Mouse (Mus musculus) stomach, embryonic 15.5 days (tissue): ENCODE results near the gene Elf1. TPM values are rescaled to one million over a fixed set of nuclear protein-coding genes. Genes with fewer than 3 reads are reported as not detected.
"Not testable (repeated sequence)": the region's sequence is repeated elsewhere in the genome, so short reads cannot be mapped to it uniquely, and the experiment has no call there.

Source experiments
- ATAC-seq: fragments of 200-750 bp; cut with Nextera tagmentation; 2 replicates; pipeline ENCODE4 v1.8.0; 2017; ENCODE audit warnings: low read depth, moderate number of reproducible peaks, moderate TSS enrichment; ENCODE audit not compliant: insufficient read depth, low FRiP score
- H3K27ac ChIP-seq: fragments of 300-500 bp; sonication (generic); 2 replicates; pipeline ENCODE4 v1.5.1; 2015; ENCODE audit warnings: mild to moderate bottlenecking, inconsistent platforms
- H3K27me3 ChIP-seq: fragments of 300-500 bp; sonication (generic); replicated peaks from 2 replicates; pipeline ENCODE4 v1.6.1; 2015; ENCODE audit warnings: inconsistent platforms
- H3K36me3 ChIP-seq: fragments of 300-500 bp; sonication (generic); 2 replicates; pipeline ENCODE4 v1.6.1; 2015; ENCODE audit warnings: inconsistent platforms
- H3K4me1 ChIP-seq: fragments of 300-500 bp; sonication (generic); 2 replicates; pipeline ENCODE4 v1.6.1; 2015; ENCODE audit warnings: inconsistent platforms
- H3K4me2 ChIP-seq: fragments of 300-500 bp; sonication (generic); 2 replicates; pipeline ENCODE4 v1.6.1; 2015; ENCODE audit warnings: mild to moderate bottlenecking, inconsistent platforms
- H3K4me3 ChIP-seq: fragments of 300-500 bp; sonication (generic); replicated peaks from 2 replicates; pipeline ENCODE4 v1.5.1; 2015; ENCODE audit warnings: inconsistent platforms
- H3K9ac ChIP-seq: fragments of 300-500 bp; sonication (generic); 2 replicates; pipeline ENCODE4 v1.6.1; 2015; ENCODE audit warnings: inconsistent platforms
- H3K9me3 ChIP-seq: fragments of 300-500 bp; sonication (generic); 2 replicates; pipeline ENCODE4 v1.6.1; 2016; ENCODE audit warnings: inconsistent platforms
- WGBS: fragments of 180-500 bp; shearing (Covaris S2); methylation state at CpG from one replicate; pipeline ENCODE4 v1.1.7; 2015; 5-methylcytosine and 5-hydroxymethylcytosine counted together
- polyA plus RNA-seq: library from polyadenylated mRNA; unstranded; fragments of >200 nt; fragmentation: Nextera tagmentation; extraction: Ambion mirVana; gene quantifications from 2 replicates; pipeline ENCODE4 v1.2.1, GENCODE M21; 2015

Gene Elf1
- polyA plus RNA-seq, 1 experiment from 2014 or later, result 26.1 TPM

DNA sequence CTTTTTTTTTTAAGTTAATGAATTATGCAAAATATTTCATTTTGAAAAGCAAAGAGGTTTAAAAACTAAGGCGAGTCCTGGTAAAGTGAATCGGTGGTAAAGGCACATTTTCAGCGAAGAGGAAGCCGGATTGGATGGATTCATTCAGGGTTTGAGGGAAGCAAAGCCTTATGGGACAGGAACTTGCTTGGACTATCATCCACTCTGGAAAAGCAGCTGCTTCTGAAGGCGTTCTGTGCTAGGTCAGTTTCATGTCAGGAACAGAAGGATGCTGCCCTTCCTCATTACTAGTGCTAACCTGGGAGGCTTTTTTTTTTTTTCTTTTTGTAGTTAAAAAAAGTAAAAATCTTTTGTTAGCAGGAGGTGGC lies 35.2 kb downstream of the Elf1 start:
- Histone ChIP-seq H3K4me3 (peak overlapping the region; percentile 37), H3K27ac (peak overlapping the region; percentile 88), H3K27me3 (no peaks in the 10 kb centered on the region), H3K9ac (no peak overlapping the region), H3K4me1 (0 out of 2 replicates have a peak, but pooled peaks cover 1% of the 10 kb centered on the region), H3K36me3 (no peaks in the 10 kb centered on the region), H3K9me3 (no peaks in the 10 kb centered on the region), H3K4me2 (peak overlapping the region; percentile 42)
- ATAC-seq, result no peak
- WGBS, result 68% methylated on average over 5 of the region's 5 CpGs

DNA sequence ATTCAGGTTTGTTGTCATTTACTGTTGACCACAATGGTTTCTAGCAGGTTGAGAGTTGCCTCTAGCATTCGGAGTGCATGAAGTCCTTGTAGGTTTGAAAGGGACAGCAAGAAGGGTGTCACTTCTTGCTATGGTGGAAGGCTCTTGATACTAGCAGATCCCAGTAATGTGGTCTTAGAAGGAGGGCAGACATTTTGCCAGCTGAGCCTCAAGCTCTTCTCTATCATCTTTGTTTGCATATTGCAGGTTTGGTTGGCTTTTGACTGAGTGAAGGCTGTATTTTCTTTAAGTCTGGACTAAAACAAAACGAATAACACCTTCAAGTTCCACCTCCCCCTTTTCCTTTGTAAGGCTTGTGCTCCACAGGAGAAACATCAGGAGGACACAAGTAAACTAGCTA lies 35.8 kb downstream of the Elf1 start:
- Histone ChIP-seq H3K4me2 (peak overlapping the region; percentile 42), H3K9ac (no peak overlapping the region), H3K4me1 (peaks cover 4% of the 10 kb centered on the region; the same call in 1 of the 2 replicates), H3K27me3 (no peaks in the 10 kb centered on the region), H3K4me3 (peak overlapping the region; percentile 37; the same call in 1 of the 2 replicates), H3K9me3 (no peaks in the 10 kb centered on the region), H3K36me3 (no peaks in the 10 kb centered on the region), H3K27ac (peak overlapping the region; percentile 88; the same call in 1 of the 2 replicates)
- no peak for ATAC-seq
- 61% methylated on average over 2 of the region's 2 CpGs for WGBS

GRCm38 (mm10) chr14:79517185-79517740 lies 36.3 kb downstream of the Elf1 start:
- H3K4me3 ChIP-seq, result peak overlapping the region; percentile 37; the same call in 1 of the 2 replicates
- H3K36me3 ChIP-seq, result no peaks in the 10 kb centered on the region
- no peaks in the 10 kb centered on the region for H3K27me3 ChIP-seq
- H3K9me3 ChIP-seq, result no peaks in the 10 kb centered on the region
- ATAC-seq, result no peak
- H3K27ac ChIP-seq, result no peak overlapping the region
- H3K4me2 ChIP-seq, result peak overlapping the region; percentile 42
- WGBS, result 78% methylated on average over 8 of the region's 8 CpGs
- peaks cover 4% of the 10 kb centered on the region; the same call in 1 of the 2 replicates for H3K4me1 ChIP-seq
- no peak overlapping the region for H3K9ac ChIP-seq

GRCm38 (mm10) chr14:79518123-79518522 lies 37.1 kb downstream of the Elf1 start:
- Histone ChIP-seq H3K9ac (no peak overlapping the region), H3K4me2 (no peak overlapping the region), H3K4me1 (peaks cover 4% of the 10 kb centered on the region; the same call in 1 of the 2 replicates), H3K27me3 (no peaks in the 10 kb centered on the region), H3K36me3 (no peaks in the 10 kb centered on the region), H3K27ac (no peak overlapping the region; the same call in 1 of the 2 replicates), H3K9me3 (no peaks in the 10 kb centered on the region), H3K4me3 (no peak overlapping the region)
- ATAC-seq, result no peak
- WGBS, result 68% methylated on average over 2 of the region's 2 CpGs

DNA sequence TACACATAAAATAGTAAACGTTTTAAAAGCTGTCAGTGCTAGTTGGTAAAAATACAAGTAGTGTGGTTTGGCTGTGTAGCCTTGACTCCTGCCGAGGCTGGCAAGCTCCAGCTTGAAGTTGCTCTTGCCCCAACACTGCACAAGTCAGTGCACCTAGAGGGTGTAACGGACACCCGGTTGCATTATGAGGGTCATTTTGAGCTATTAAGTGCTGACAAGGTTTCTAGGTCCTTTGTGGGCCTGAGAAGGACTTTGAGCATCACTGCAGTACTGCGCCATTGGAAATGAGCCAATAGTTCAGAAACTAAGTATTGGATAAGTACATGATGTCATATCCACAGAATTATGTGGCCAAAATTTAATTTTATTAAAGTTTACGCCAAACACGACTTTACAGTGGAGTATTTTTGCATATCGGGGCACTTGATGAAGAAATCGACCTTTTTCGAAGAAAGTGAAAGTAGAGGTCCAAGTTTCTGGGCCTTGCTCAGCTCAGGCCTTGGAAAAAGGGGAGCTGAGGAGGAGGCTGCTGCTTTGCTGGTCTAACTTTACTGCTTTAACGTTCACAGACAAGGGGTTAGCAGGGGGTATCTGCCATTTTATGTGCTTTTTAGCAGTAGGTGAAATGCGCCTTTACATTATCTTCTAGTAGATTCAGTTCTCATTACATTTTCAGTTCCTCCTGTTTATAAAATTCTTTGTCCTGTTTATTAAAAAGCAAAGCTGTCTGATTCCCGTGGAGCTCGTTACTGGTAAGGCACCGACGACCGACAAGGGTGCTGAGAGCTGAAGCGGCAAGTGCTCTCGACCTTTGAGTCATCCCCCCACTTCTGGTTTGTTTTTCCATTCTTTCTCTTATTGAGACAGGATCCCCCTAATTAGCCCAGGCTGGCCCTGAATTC lies 38.0 kb downstream of the Elf1 start:
- Histone ChIP-seq H3K27me3 (no peaks in the 10 kb centered on the region), H3K4me3 (no peak overlapping the region), H3K4me1 (peaks cover 5% of the 10 kb centered on the region; the same call in 1 of the 2 replicates), H3K4me2 (peak overlapping the region; percentile 9), H3K9ac (no peak overlapping the region), H3K27ac (0 out of 2 replicates have a peak overlapping the region, but pooled peaks have one; percentile 38), H3K9me3 (no peaks in the 10 kb centered on the region), H3K36me3 (no peaks in the 10 kb centered on the region)
- 67% methylated on average over 19 of the region's 19 CpGs for WGBS
- ATAC-seq, result no peak

DNA sequence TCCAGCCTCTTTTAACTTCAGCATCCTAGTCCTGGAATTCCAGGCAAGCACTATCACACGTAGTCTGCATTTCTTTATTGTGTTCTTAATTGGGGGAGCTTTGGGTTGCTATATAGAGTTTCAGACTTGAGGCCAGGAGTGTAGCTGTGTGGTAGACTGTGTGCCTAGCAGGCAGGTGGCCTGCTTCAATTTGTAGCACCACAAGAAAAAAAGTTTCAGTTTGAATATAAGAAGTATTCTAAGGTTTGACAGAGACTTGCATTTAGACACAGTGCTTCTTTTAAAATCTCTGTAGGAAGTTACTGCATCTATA lies 38.6 kb downstream of the Elf1 start:
- H3K4me3 ChIP-seq, result no peak overlapping the region
- no peaks in the 10 kb centered on the region for H3K27me3 ChIP-seq
- ATAC-seq, result no peak
- H3K9me3 ChIP-seq, result no peaks in the 10 kb centered on the region
- H3K4me1 ChIP-seq, result peaks cover 9% of the 10 kb centered on the region; the same call in 1 of the 2 replicates
- 73% methylated on average over 1 of the region's 1 CpGs for WGBS
- H3K9ac ChIP-seq, result no peak overlapping the region
- H3K27ac ChIP-seq, result no peak overlapping the region
- no peaks in the 10 kb centered on the region for H3K36me3 ChIP-seq
- no peak overlapping the region for H3K4me2 ChIP-seq

DNA sequence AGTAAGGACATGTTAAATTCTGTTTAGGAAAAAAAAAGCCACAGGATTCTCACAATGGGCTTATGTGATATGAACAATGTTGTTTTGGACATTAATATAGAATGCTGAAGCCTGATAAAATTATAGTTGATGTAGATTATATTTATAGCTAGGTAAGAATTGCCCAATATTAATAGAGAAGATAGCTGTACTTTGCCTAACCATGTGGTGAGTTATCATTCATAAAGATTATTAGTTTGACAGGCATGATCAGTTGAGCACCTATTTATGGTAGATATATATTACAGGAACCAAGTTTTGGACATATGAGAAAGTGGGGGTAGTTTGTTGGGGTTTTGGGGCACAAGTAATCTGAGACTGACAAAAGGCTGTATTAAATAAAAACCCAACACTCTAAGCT lies 39.6 kb downstream of the Elf1 start:
- no peaks in the 10 kb centered on the region for H3K36me3 ChIP-seq
- H3K9ac ChIP-seq, result no peak overlapping the region
- no peak overlapping the region for H3K27ac ChIP-seq
- no peak for ATAC-seq
- H3K27me3 ChIP-seq, result no peaks in the 10 kb centered on the region
- H3K9me3 ChIP-seq, result no peaks in the 10 kb centered on the region
- no peak overlapping the region for H3K4me2 ChIP-seq
- no peak overlapping the region for H3K4me3 ChIP-seq
- peaks cover 9% of the 10 kb centered on the region; the same call in 1 of the 2 replicates for H3K4me1 ChIP-seq

GRCm38 (mm10) chr14:79521056-79521455 lies 40.1 kb downstream of the Elf1 start:
- WGBS, result 93% methylated on average over 1 of the region's 1 CpGs
- Histone ChIP-seq H3K4me2 (no peak overlapping the region), H3K9ac (no peak overlapping the region), H3K4me3 (no peak overlapping the region), H3K9me3 (no peaks in the 10 kb centered on the region), H3K4me1 (peaks cover 9% of the 10 kb centered on the region; the same call in 1 of the 2 replicates), H3K36me3 (no peaks in the 10 kb centered on the region), H3K27ac (peak overlapping the region; percentile 33), H3K27me3 (no peaks in the 10 kb centered on the region)
- ATAC-seq, result no peak

GRCm38 (mm10) chr14:79521471-79522117 lies 40.6 kb downstream of the Elf1 start:
- H3K9ac ChIP-seq, result no peak overlapping the region
- H3K27ac ChIP-seq, result peak overlapping the region; percentile 33
- H3K4me1 ChIP-seq, result peaks cover 9% of the 10 kb centered on the region; the same call in 1 of the 2 replicates

DNA sequence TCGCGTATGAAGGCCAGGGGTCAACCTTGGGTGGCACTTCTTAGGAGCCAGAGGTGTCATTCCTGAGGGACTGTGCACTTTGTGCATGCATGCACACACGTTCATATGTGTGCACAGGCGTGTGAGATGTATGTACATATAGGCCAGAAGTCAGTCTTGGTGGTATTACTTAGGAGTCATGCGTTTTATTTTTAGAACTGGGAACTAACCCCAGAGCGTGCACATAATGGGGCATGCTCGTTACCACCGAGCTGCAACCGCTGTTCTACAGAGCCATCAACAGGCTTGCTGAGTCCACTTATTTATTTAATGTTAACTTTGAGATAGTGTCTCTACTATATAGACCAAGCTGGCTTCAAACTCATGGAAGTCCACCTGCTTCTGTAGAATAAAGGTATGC lies 41.4 kb downstream of the Elf1 start:
- H3K27ac ChIP-seq, result no peak overlapping the region
- H3K4me1 ChIP-seq, result peaks cover 9% of the 10 kb centered on the region; the same call in 1 of the 2 replicates
- H3K4me2 ChIP-seq, result no peak overlapping the region
- no peaks in the 10 kb centered on the region for H3K9me3 ChIP-seq
- H3K36me3 ChIP-seq, result no peaks in the 10 kb centered on the region
- no peak overlapping the region for H3K4me3 ChIP-seq
- H3K27me3 ChIP-seq, result no peaks in the 10 kb centered on the region
- ATAC-seq, result no peak
- H3K9ac ChIP-seq, result no peak overlapping the region
- WGBS, result 82% methylated on average over 9 of the region's 9 CpGs

More at GRCm38 (mm10) chr14:79521471-79522117, 40.6 kb downstream of the Elf1 start:
- H3K36me3 ChIP-seq, result no peaks in the 10 kb centered on the region
- no peaks in the 10 kb centered on the region for H3K9me3 ChIP-seq
- ATAC-seq, result no peak
- no peaks in the 10 kb centered on the region for H3K27me3 ChIP-seq
- WGBS, result 62% methylated on average over 6 of the region's 6 CpGs
- H3K4me2 ChIP-seq, result no peak overlapping the region
- H3K4me3 ChIP-seq, result no peak overlapping the region

DNA sequence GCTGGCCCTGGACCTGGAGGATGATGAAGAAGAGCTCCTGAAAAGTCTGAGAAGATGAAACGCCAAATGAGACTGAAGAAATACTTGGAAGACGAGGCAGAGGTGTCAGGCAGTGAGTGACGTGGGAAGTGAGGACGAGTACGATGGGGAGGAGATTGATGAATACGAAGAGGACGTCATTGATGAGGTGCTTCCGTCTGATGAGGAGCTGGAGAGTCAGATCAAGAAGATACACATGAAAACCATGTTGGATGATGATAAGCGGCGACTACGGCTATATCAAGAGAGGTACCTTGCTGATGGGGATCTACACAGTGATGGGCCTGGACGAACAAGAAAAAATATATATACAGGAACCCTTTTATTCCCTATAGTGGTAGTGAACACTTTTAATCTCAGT lies 45.1 kb downstream of the Elf1 start:
- not testable (repeated sequence) for H3K36me3 ChIP-seq, ATAC-seq, H3K4me1 ChIP-seq, H3K4me3 ChIP-seq, H3K9ac ChIP-seq, H3K27me3 ChIP-seq, H3K9me3 ChIP-seq, H3K4me2 ChIP-seq, H3K27ac ChIP-seq
- WGBS, result 88% methylated on average over 12 of the region's 12 CpGs

DNA sequence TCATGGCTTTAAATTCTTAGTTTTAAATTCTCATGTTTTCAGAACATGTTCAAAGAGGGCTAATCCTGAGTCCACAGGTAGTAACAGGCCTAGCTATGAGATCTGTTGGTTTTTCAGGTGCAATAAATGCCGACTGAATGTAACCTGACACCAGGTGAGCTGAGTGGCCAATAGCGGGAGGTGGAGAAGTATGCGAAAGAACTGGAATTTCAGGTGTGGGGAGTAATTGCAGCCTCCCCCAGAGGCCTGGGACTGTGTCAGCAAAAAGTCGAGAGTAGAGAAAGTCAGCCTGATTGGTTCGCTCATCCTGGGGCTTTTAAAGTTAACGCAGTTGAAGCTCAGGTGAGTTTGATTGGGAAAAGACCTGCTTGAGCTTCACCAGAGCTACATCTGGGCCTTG lies 46.7 kb downstream of the Elf1 start:
- Histone ChIP-seq H3K4me2 (peak overlapping the region; percentile 32; the same call in 1 of the 2 replicates), H3K9ac (no peak overlapping the region), H3K36me3 (no peaks in the 10 kb centered on the region), H3K27me3 (no peaks in the 10 kb centered on the region), H3K9me3 (no peaks in the 10 kb centered on the region), H3K4me1 (peaks cover 5% of the 10 kb centered on the region; the same call in 1 of the 2 replicates), H3K27ac (peak overlapping the region; percentile 71; the same call in 1 of the 2 replicates), H3K4me3 (no peak overlapping the region)
- peak; percentile 95 for ATAC-seq
- 44% methylated on average over 6 of the region's 6 CpGs for WGBS
